Mouse (Mus musculus) lung, postnatal 0 days (tissue): Measurements from ENCODE around the gene Trim46. TPM values are rescaled to one million over a fixed set of nuclear protein-coding genes. Genes with fewer than 3 reads are reported as not detected.

Source experiments
- ATAC-seq: fragments of 200-750 bp; cut with Nextera tagmentation; 2 replicates; pipeline ENCODE4 v1.8.0; 2017; ENCODE audit warnings: moderate library complexity
- DNase-seq: peaks from one replicate; pipeline ENCODE4 v3.0.0-alpha.2; 2016; ENCODE audit warnings: low spot score
- H3K27ac ChIP-seq: fragments of 300-500 bp; sonication (generic); 2 replicates; pipeline ENCODE4 v1.5.1; 2014; ENCODE audit warnings: antibody characterized with exemption, mild to moderate bottlenecking, low read length, mixed read lengths
- H3K27me3 ChIP-seq: fragments of 300-500 bp; sonication (generic); replicated peaks from 2 replicates; pipeline ENCODE4 v1.6.1; 2014; ENCODE audit warnings: low read length, mixed read lengths; ENCODE audit not compliant: insufficient read depth
- H3K36me3 ChIP-seq: fragments of 300-500 bp; sonication (generic); 2 replicates; pipeline ENCODE4 v1.6.1; 2014; ENCODE audit warnings: low read length, mixed read lengths; ENCODE audit not compliant: insufficient read depth
- H3K4me1 ChIP-seq: fragments of 300-500 bp; sonication (generic); 2 replicates; pipeline ENCODE4 v1.6.1; 2014; ENCODE audit warnings: antibody characterized with exemption, low read depth, low read length, mixed read lengths; ENCODE audit not compliant: insufficient read depth
- H3K4me2 ChIP-seq: fragments of 300-500 bp; sonication (generic); replicated peaks from 2 replicates; pipeline ENCODE4 v1.6.1; 2014; ENCODE audit warnings: low read depth, mild to moderate bottlenecking, low read length, moderate library complexity, mixed read lengths
- H3K4me3 ChIP-seq: fragments of 300-500 bp; sonication (generic); 2 replicates; pipeline ENCODE4 v1.5.1; 2014; ENCODE audit warnings: low read depth, low read length
- H3K9ac ChIP-seq: fragments of 300-500 bp; sonication (generic); replicated peaks from 2 replicates; pipeline ENCODE4 v1.6.1; 2014; ENCODE audit warnings: low read depth, mild to moderate bottlenecking
- H3K9me3 ChIP-seq: fragments of 300-500 bp; sonication (generic); 2 replicates; pipeline ENCODE4 v1.6.1; 2016; ENCODE audit warnings: low read length, mixed read lengths
- CTCF ChIP-seq: IDR thresholded peaks from 2 replicates; pipeline ENCODE4 v1.5.1; 2016; ENCODE audit warnings: antibody characterized with exemption, mild to moderate bottlenecking
- EP300 ChIP-seq: IDR thresholded peaks from 2 replicates; pipeline ENCODE4 v1.6.1; 2016; ENCODE audit warnings: antibody characterized with exemption, mild to moderate bottlenecking, control low read depth
- WGBS: fragments of 180-500 bp; shearing (Covaris S2); extraction: QIAGEN DNeasy Blood & Tissue Kit; methylation state at CpG from one replicate; pipeline ENCODE4 v1.1.7; 2014; 5-methylcytosine and 5-hydroxymethylcytosine counted together
- polyA plus RNA-seq: library from polyadenylated mRNA; unstranded; fragments of >200 nt; fragmentation: Nextera tagmentation; extraction: Ambion mirVana; gene quantifications from 2 replicates; pipeline ENCODE4 v1.2.1, GENCODE M21; 2015

Gene Trim46
- polyA plus RNA-seq, 1 experiment from 2014 or later, result 1.8 TPM

- 0 out of 2 replicates have a peak overlapping the region, but pooled peaks have one; percentile 14 for H3K4me3 ChIP-seq
- H3K27ac ChIP-seq, result no peak overlapping the region; the same call in 1 of the 2 replicates
- H3K4me2 ChIP-seq, result peak overlapping the region; percentile 69; the same call in 1 of the 2 replicates
- H3K9ac ChIP-seq, result no peak overlapping the region
- DNase-seq (peak; percentile 93), ATAC-seq (0 out of 2 replicates have a peak, but pooled peaks have one; percentile 9)
- no peaks in the 10 kb centered on the region for H3K9me3 ChIP-seq
- TF ChIP-seq CTCF, result peak; percentile 97
- TF ChIP-seq EP300, result no peak
- 0% methylated on average over 6 of the region's 6 CpGs for WGBS
- no peaks in the 10 kb centered on the region for H3K27me3 ChIP-seq
- H3K36me3 ChIP-seq, result no peaks in the 10 kb centered on the region
- H3K4me1 ChIP-seq, result peaks cover 12% of the 10 kb centered on the region; the same call in 1 of the 2 replicates
Observed at GRCm38 (mm10) chr3:89215853-89216252, 30.3 kb downstream of the Trim46 start.

GRCm38 (mm10) chr3:89214681-89215411 is 31.3 kb downstream of the Trim46 start, which contains the start of gene Thbs3:
Thbs3 (plus strand) TSS chr3:89215180.
- no peaks in the 10 kb centered on the region for H3K27me3 ChIP-seq
- peak within 1 kb of the TSS; percentile 51 for H3K9ac ChIP-seq
- H3K4me1 ChIP-seq, result peaks cover 12% of the 10 kb centered on the region; the same call in 1 of the 2 replicates
- under 1% methylated on average over 19 of the region's 19 CpGs for WGBS
- DNase-seq, result peak; percentile 56
- 0 out of 2 replicates have a peak, but pooled peaks cover under 1% of the 10 kb centered on the region for H3K36me3 ChIP-seq
- peak within 1 kb of the TSS; percentile 69 for H3K4me2 ChIP-seq
- no peak for TF ChIP-seq EP300
- no peak for TF ChIP-seq CTCF
- H3K4me3 ChIP-seq, result peak within 1 kb of the TSS; percentile 59
- no peak for ATAC-seq
- no peaks in the 10 kb centered on the region for H3K9me3 ChIP-seq
- peak within 1 kb of the TSS; percentile 94 for H3K27ac ChIP-seq

- Histone ChIP-seq H3K9ac (peak overlapping the region; percentile 51), H3K4me1 (peaks cover 12% of the 10 kb centered on the region; the same call in 1 of the 2 replicates), H3K27ac (peak overlapping the region; percentile 94), H3K4me2 (peak overlapping the region; percentile 69), H3K36me3 (0 out of 2 replicates have a peak, but pooled peaks cover 5% of the 10 kb centered on the region), H3K4me3 (peak overlapping the region; percentile 59), H3K9me3 (no peaks in the 10 kb centered on the region), H3K27me3 (no peaks in the 10 kb centered on the region)
- WGBS, result under 1% methylated on average over 61 of the region's 69 CpGs
- ATAC-seq (peak; percentile 90), DNase-seq (peak; percentile 98)
- TF ChIP-seq CTCF (no peak), EP300 (no peak; the same call in 1 of the 2 replicates)
Observed at GRCm38 (mm10) chr3:89213803-89214530, 32.1 kb downstream of the Trim46 start.

GRCm38 (mm10) chr3:89210731-89211130 is 35.4 kb downstream of the Trim46 start:
- Histone ChIP-seq H3K9me3 (no peaks in the 10 kb centered on the region), H3K27ac (no peak overlapping the region), H3K4me3 (no peak overlapping the region), H3K27me3 (no peaks in the 10 kb centered on the region), H3K4me1 (peaks cover 11% of the 10 kb centered on the region; the same call in 1 of the 2 replicates), H3K4me2 (no peak overlapping the region), H3K36me3 (peaks cover 28% of the 10 kb centered on the region), H3K9ac (no peak overlapping the region)
- ATAC-seq, result no peak
- no peak for TF ChIP-seq CTCF
- no peak for TF ChIP-seq EP300
- 60% methylated on average over 7 of the region's 7 CpGs for WGBS
- DNase-seq, result no peak

GRCm38 (mm10) chr3:89210162-89210561 is 35.9 kb downstream of the Trim46 start:
- no peak for DNase-seq
- 52% methylated on average over 13 of the region's 13 CpGs for WGBS

GRCm38 (mm10) chr3:89209731-89210130 is 36.4 kb downstream of the Trim46 start:
- no peak for TF ChIP-seq CTCF
- no peaks in the 10 kb centered on the region for H3K27me3 ChIP-seq
- H3K36me3 ChIP-seq, result peaks cover 32% of the 10 kb centered on the region
- H3K9ac ChIP-seq, result no peak overlapping the region
- H3K4me2 ChIP-seq, result no peak overlapping the region
- no peak overlapping the region for H3K27ac ChIP-seq
- ATAC-seq, result no peak
- no peaks in the 10 kb centered on the region for H3K9me3 ChIP-seq
- no peak for DNase-seq
- 94% methylated on average over 7 of the region's 7 CpGs for WGBS
- H3K4me1 ChIP-seq, result peaks cover 4% of the 10 kb centered on the region; the same call in 1 of the 2 replicates
- no peak overlapping the region for H3K4me3 ChIP-seq

More at GRCm38 (mm10) chr3:89210162-89210561, 35.9 kb downstream of the Trim46 start:
- H3K9ac ChIP-seq, result no peak overlapping the region
- no peak for ATAC-seq
- H3K27me3 ChIP-seq, result no peaks in the 10 kb centered on the region
- H3K4me3 ChIP-seq, result no peak overlapping the region
- TF ChIP-seq EP300 (no peak), CTCF (no peak)
- H3K36me3 ChIP-seq, result peaks cover 31% of the 10 kb centered on the region
- H3K27ac ChIP-seq, result no peak overlapping the region
- H3K4me1 ChIP-seq, result peaks cover 6% of the 10 kb centered on the region; the same call in 1 of the 2 replicates
- H3K4me2 ChIP-seq, result no peak overlapping the region
- H3K9me3 ChIP-seq, result no peaks in the 10 kb centered on the region
